In the genomic region with DNA sequence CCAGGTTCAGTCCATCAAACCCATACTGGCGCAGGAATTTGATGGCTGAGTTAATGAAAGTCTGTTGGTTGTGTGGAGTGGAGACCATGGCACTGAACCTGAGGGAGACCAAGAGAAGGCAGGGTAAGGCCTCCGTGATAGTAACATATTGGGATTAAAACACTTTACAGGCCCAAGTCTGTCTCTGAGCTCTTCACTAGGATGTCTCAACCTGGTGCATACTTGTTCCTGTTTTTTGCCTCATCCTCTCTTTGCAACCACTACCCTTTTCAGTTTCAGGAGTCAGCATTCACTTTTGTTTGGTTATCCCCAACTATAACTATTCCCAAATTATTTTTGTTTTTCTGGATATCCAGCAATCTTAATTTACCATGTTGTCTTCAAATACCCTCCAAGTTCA, we compare ENCODE assay signal across 13 mouse cellular contexts. TPM values are rescaled to one million over a fixed set of nuclear protein-coding genes. Genes with fewer than 3 reads are reported as not detected.
"Had no signal": no experiment of that assay in that cellular context is flagged by ENCODE, and none has a peak within 500 bp of the region (broad histone marks: within the 10 kb centered on the region; RNA-seq: fewer than 3 reads in every experiment).

No protein-coding gene starts in this region.

- DNase-seq: retina, postnatal 1 day; right cerebral cortex, adult 18-20 months; right cerebral cortex, postnatal 14 days; right cerebral cortex, postnatal 25 days; right cerebral cortex, postnatal 4 days; spleen, adult 18-20 months; thymus, adult 18-20 months; thymus, adult 2 months; thymus, postnatal 14 days; thymus, postnatal 25 days; thymus, postnatal 36 days; thymus, postnatal 4 days had no signal

RNA-seq across cellular contexts. Expression of gene Pifo, which starts 9.7 kb away (rescaled TPM):
- total RNA-seq: neutrophil, adult 5-6 weeks had no signal
